Mouse (Mus musculus): ENCODE data around the gene Prrt1. TPM values are rescaled to one million over a fixed set of nuclear protein-coding genes. Genes with fewer than 3 reads are reported as not detected.

Gene Prrt1
- polyA plus RNA-seq, 1 experiment from 2014 or later: 10.4 TPM

GRCm38 (mm10) chr17:34606186-34607039 is 22.9 kb upstream of the Prrt1 start:
- Histone ChIP-seq H3K27me3 (replicated peaks; ENCODE audit: control insufficient read depth, insufficient read depth, low read length) (no peaks in the 10 kb centered on the region), H3K36me3 (ENCODE audit: control insufficient read depth, insufficient read depth) (peaks cover 8% of the 10 kb centered on the region), H3K4me1 (replicated peaks; ENCODE audit: control insufficient read depth, insufficient read depth, low read length) (peaks cover 43% of the 10 kb centered on the region), H3K9me3 (ENCODE audit: control insufficient read depth, low read length) (no peaks in the 10 kb centered on the region), H3K4me3 (replicated peaks; ENCODE audit: low read length) (peak overlapping the region; percentile 94), H3K4me2 (ENCODE audit: low read length) (peak overlapping the region; percentile 98), H3K27ac (ENCODE audit: low read length) (peak overlapping the region; percentile 76), H3K9ac (replicated peaks; ENCODE audit: low read depth, low read length) (peak overlapping the region; percentile 96)
- 16% methylated on average over 30 of the region's 32 CpGs for WGBS
- ATAC-seq: no peak

GRCm38 (mm10) chr17:34607997-34608396 is 21.3 kb upstream of the Prrt1 start:
- H3K4me1 ChIP-seq (replicated peaks; ENCODE audit: control insufficient read depth, insufficient read depth, low read length): peaks cover 34% of the 10 kb centered on the region
- no peak overlapping the region for H3K4me3 ChIP-seq (replicated peaks; ENCODE audit: low read length)
- 76% methylated on average over 7 of the region's 7 CpGs for WGBS
- no peak overlapping the region for H3K9ac ChIP-seq (replicated peaks; ENCODE audit: low read depth, low read length)
- H3K27ac ChIP-seq (ENCODE audit: low read length): no peak overlapping the region
- no peaks in the 10 kb centered on the region for H3K9me3 ChIP-seq (ENCODE audit: control insufficient read depth, low read length)
- no peak for ATAC-seq
- H3K4me2 ChIP-seq (ENCODE audit: low read length): no peak overlapping the region
- peaks cover 21% of the 10 kb centered on the region for H3K36me3 ChIP-seq (ENCODE audit: control insufficient read depth, insufficient read depth)
- no peaks in the 10 kb centered on the region for H3K27me3 ChIP-seq (replicated peaks; ENCODE audit: control insufficient read depth, insufficient read depth, low read length)

GRCm38 (mm10) chr17:34611050-34611449 is 18.3 kb upstream of the Prrt1 start:
- Histone ChIP-seq H3K36me3 (ENCODE audit: control insufficient read depth, insufficient read depth) (peaks cover 26% of the 10 kb centered on the region), H3K27ac (ENCODE audit: low read length) (no peak overlapping the region), H3K4me3 (replicated peaks; ENCODE audit: low read length) (no peak overlapping the region), H3K9ac (replicated peaks; ENCODE audit: low read depth, low read length) (no peak overlapping the region), H3K9me3 (ENCODE audit: control insufficient read depth, low read length) (no peaks in the 10 kb centered on the region), H3K27me3 (replicated peaks; ENCODE audit: control insufficient read depth, insufficient read depth, low read length) (no peaks in the 10 kb centered on the region), H3K4me2 (ENCODE audit: low read length) (no peak overlapping the region), H3K4me1 (replicated peaks; ENCODE audit: control insufficient read depth, insufficient read depth, low read length) (peaks cover 24% of the 10 kb centered on the region)
- no peak for ATAC-seq
- 88% methylated on average over 8 of the region's 8 CpGs for WGBS

GRCm38 (mm10) chr17:34613054-34613645 is 16.2 kb upstream of the Prrt1 start:
- no peak for ATAC-seq

GRCm38 (mm10) chr17:34613830-34614229 is 15.5 kb upstream of the Prrt1 start:
- Histone ChIP-seq H3K4me2 (ENCODE audit: low read length) (no peak overlapping the region), H3K4me1 (replicated peaks; ENCODE audit: control insufficient read depth, insufficient read depth, low read length) (peaks cover 2% of the 10 kb centered on the region), H3K27ac (ENCODE audit: low read length) (no peak overlapping the region), H3K4me3 (replicated peaks; ENCODE audit: low read length) (no peak overlapping the region), H3K36me3 (ENCODE audit: control insufficient read depth, insufficient read depth) (peaks cover 32% of the 10 kb centered on the region), H3K27me3 (replicated peaks; ENCODE audit: control insufficient read depth, insufficient read depth, low read length) (no peaks in the 10 kb centered on the region), H3K9me3 (ENCODE audit: control insufficient read depth, low read length) (no peaks in the 10 kb centered on the region), H3K9ac (replicated peaks; ENCODE audit: low read depth, low read length) (no peak overlapping the region)
- WGBS: 85% methylated on average over 10 of the region's 10 CpGs
- no peak for ATAC-seq

More at GRCm38 (mm10) chr17:34613054-34613645, 16.2 kb upstream of the Prrt1 start:
- H3K9ac ChIP-seq (replicated peaks; ENCODE audit: low read depth, low read length): no peak overlapping the region
- no peak overlapping the region for H3K4me2 ChIP-seq (ENCODE audit: low read length)
- peaks cover 32% of the 10 kb centered on the region for H3K36me3 ChIP-seq (ENCODE audit: control insufficient read depth, insufficient read depth)
- H3K4me3 ChIP-seq (replicated peaks; ENCODE audit: low read length): no peak overlapping the region
- WGBS: 86% methylated on average over 11 of the region's 11 CpGs
- peaks cover 8% of the 10 kb centered on the region for H3K4me1 ChIP-seq (replicated peaks; ENCODE audit: control insufficient read depth, insufficient read depth, low read length)
- H3K9me3 ChIP-seq (ENCODE audit: control insufficient read depth, low read length): no peaks in the 10 kb centered on the region
- no peak overlapping the region for H3K27ac ChIP-seq (ENCODE audit: low read length)
- no peaks in the 10 kb centered on the region for H3K27me3 ChIP-seq (replicated peaks; ENCODE audit: control insufficient read depth, insufficient read depth, low read length)

- no peak within 1 kb of the TSS for H3K27ac ChIP-seq (ENCODE audit: low read length)
- H3K9ac ChIP-seq (replicated peaks; ENCODE audit: low read depth, low read length): no peak within 1 kb of the TSS
- ATAC-seq: no peak
- H3K4me3 ChIP-seq (replicated peaks; ENCODE audit: low read length): no peak within 1 kb of the TSS
- H3K36me3 ChIP-seq (ENCODE audit: control insufficient read depth, insufficient read depth): peaks cover 29% of the 10 kb centered on the region
- WGBS: 69% methylated on average over 6 of the region's 6 CpGs
- no peak within 1 kb of the TSS for H3K4me2 ChIP-seq (ENCODE audit: low read length)
- no peaks in the 10 kb centered on the region for H3K9me3 ChIP-seq (ENCODE audit: control insufficient read depth, low read length)
- no peaks in the 10 kb centered on the region for H3K27me3 ChIP-seq (replicated peaks; ENCODE audit: control insufficient read depth, insufficient read depth, low read length)
- H3K4me1 ChIP-seq (replicated peaks; ENCODE audit: control insufficient read depth, insufficient read depth, low read length): no peaks in the 10 kb centered on the region
Measured at GRCm38 (mm10) chr17:34615871-34616270, 13.5 kb upstream of the Prrt1 start, which contains the start of gene Egfl8. TSS of gene Egfl8 (minus strand) at chr17:34615971.

GRCm38 (mm10) chr17:34618999-34619398 is 10.3 kb upstream of the Prrt1 start:
- 17% methylated on average over 6 of the region's 6 CpGs for WGBS
- H3K9me3 ChIP-seq (ENCODE audit: control insufficient read depth, low read length): no peaks in the 10 kb centered on the region
- H3K27me3 ChIP-seq (replicated peaks; ENCODE audit: control insufficient read depth, insufficient read depth, low read length): no peaks in the 10 kb centered on the region
- no peak for ATAC-seq
- peaks cover 15% of the 10 kb centered on the region; the same call in 1 of the 2 replicates for H3K36me3 ChIP-seq (ENCODE audit: control insufficient read depth, insufficient read depth)
- H3K27ac ChIP-seq (ENCODE audit: low read length): no peak overlapping the region
- H3K4me3 ChIP-seq (replicated peaks; ENCODE audit: low read length): no peak overlapping the region
- H3K9ac ChIP-seq (replicated peaks; ENCODE audit: low read depth, low read length): no peak overlapping the region
- no peak overlapping the region for H3K4me2 ChIP-seq (ENCODE audit: low read length)
- H3K4me1 ChIP-seq (replicated peaks; ENCODE audit: control insufficient read depth, insufficient read depth, low read length): no peaks in the 10 kb centered on the region

- H3K27me3 ChIP-seq (replicated peaks; ENCODE audit: control insufficient read depth, insufficient read depth, low read length): no peaks in the 10 kb centered on the region
- H3K9ac ChIP-seq (replicated peaks; ENCODE audit: low read depth, low read length): no peak overlapping the region
- ATAC-seq: no peak
- peaks cover 11% of the 10 kb centered on the region; the same call in 1 of the 2 replicates for H3K36me3 ChIP-seq (ENCODE audit: control insufficient read depth, insufficient read depth)
- 93% methylated on average over 8 of the region's 8 CpGs for WGBS
- no peak overlapping the region for H3K4me2 ChIP-seq (ENCODE audit: low read length)
- no peaks in the 10 kb centered on the region for H3K9me3 ChIP-seq (ENCODE audit: control insufficient read depth, low read length)
- no peak overlapping the region for H3K4me3 ChIP-seq (replicated peaks; ENCODE audit: low read length)
- H3K4me1 ChIP-seq (replicated peaks; ENCODE audit: control insufficient read depth, insufficient read depth, low read length): peaks cover 5% of the 10 kb centered on the region
- H3K27ac ChIP-seq (ENCODE audit: low read length): no peak overlapping the region
Measured at GRCm38 (mm10) chr17:34621006-34621405, 8.3 kb upstream of the Prrt1 start.

- Histone ChIP-seq H3K9ac (replicated peaks; ENCODE audit: low read depth, low read length) (no peak overlapping the region), H3K4me2 (ENCODE audit: low read length) (no peak overlapping the region), H3K4me3 (replicated peaks; ENCODE audit: low read length) (no peak overlapping the region), H3K9me3 (ENCODE audit: control insufficient read depth, low read length) (no peaks in the 10 kb centered on the region), H3K36me3 (ENCODE audit: control insufficient read depth, insufficient read depth) (peaks cover 5% of the 10 kb centered on the region; the same call in 1 of the 2 replicates), H3K27ac (ENCODE audit: low read length) (no peak overlapping the region), H3K27me3 (replicated peaks; ENCODE audit: control insufficient read depth, insufficient read depth, low read length) (no peaks in the 10 kb centered on the region), H3K4me1 (replicated peaks; ENCODE audit: control insufficient read depth, insufficient read depth, low read length) (peaks cover 16% of the 10 kb centered on the region)
- 85% methylated on average over 9 of the region's 9 CpGs for WGBS
- ATAC-seq: no peak
Measured at GRCm38 (mm10) chr17:34623161-34623560, 6.2 kb upstream of the Prrt1 start.
